Mouse (Mus musculus) lung, adult 2 months (tissue): ENCODE data around the gene Dclk1. TPM values are rescaled to one million over a fixed set of nuclear protein-coding genes. Genes with fewer than 3 reads are reported as not detected.

Experiments
- DNase-seq: peaks from one replicate; pipeline ENCODE4 v3.0.0; 2022
- H3K4me1 ChIP-seq: fragments of 200-500 bp; 2 replicates; pipeline ENCODE4 v1.6.1; 2011; ENCODE audit warnings: low read length; ENCODE audit not compliant: control insufficient read depth, insufficient read depth
- H3K4me3 ChIP-seq: fragments of 200-500 bp; replicated peaks from 2 replicates; pipeline ENCODE3; 2011; ENCODE audit warnings: low read depth, mild to moderate bottlenecking, control low read depth, low read length; ENCODE audit errors: extremely low read depth
- CTCF ChIP-seq: fragments of 200-500 bp; IDR thresholded peaks from 2 replicates; pipeline ENCODE4 v1.5.1; 2011; ENCODE audit warnings: mild to moderate bottlenecking, low read length, control low read depth; ENCODE audit not compliant: insufficient read depth
- POLR2A ChIP-seq: fragments of 200-500 bp; IDR thresholded peaks from 2 replicates; pipeline ENCODE4 v1.6.1; 2011; ENCODE audit warnings: low read depth, mild to moderate bottlenecking, control low read depth, low read length, borderline replicate concordance; ENCODE audit errors: extremely low read depth
- WGBS: fragments of 180-500 bp; shearing (Covaris S2); methylation state at CpG from one replicate; pipeline ENCODE4 v1.1.7; 2018; 5-methylcytosine and 5-hydroxymethylcytosine counted together
- polyA plus RNA-seq: library from polyadenylated mRNA; depleted of rRNA; stranded (reverse); fragments of >200 nt; gene quantifications from 2 replicates; pipeline ENCODE4 v1.2.3, GENCODE M21; 2012

Dclk1 gene
- polyA plus RNA-seq, 1 experiment = 1.9 TPM

DNA sequence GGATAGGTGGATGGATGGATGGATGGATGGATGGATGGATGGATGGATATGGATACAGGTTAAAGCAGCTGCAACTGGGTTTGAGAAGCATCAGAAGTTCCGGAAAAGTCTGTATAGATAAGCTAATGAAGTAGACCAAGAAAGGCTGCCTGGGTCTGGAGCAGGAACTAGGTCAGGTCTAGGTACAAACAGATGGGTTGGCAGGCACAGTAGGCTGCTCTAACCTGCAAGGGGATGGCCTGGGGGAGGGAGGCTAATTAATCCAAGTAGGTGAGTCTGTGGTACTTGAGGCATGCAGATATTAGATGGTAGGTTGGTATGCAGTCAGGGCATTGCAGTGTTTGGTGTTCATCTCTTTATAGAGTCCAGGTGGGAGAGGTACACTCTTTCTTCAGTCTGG, 299.6 kb downstream of the Dclk1 start:
- Histone ChIP-seq H3K4me1 (no peaks in the 10 kb centered on the region), H3K4me3 (no peak overlapping the region)
- 89% methylated on average over 1 of the region's 1 CpGs for WGBS
- no peak for DNase-seq
- TF ChIP-seq POLR2A = no peak
- no peak for TF ChIP-seq CTCF

DNA sequence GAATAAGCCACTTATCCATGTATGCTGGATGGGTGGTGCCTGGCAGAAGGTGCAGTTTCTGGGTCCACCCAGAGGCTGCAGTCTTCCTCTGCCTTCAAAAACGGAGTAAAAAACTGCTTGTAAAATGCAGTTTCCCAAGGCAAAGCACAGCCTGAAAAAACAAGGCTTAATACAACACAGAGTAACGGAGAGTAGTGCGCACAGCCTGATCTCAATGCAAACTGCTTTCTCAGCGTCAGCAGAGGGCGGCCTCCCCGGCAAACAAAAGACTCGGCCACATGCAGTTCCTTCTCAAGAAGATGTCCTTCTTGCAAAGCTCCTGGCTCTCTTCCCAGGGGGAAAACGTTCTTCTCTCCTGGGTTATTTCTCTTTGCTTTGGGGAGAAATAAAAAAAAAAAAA, 300.1 kb downstream of the Dclk1 start:
- no peak overlapping the region for H3K4me3 ChIP-seq
- 16% methylated on average over 8 of the region's 8 CpGs for WGBS
- DNase-seq = no peak
- H3K4me1 ChIP-seq = no peaks in the 10 kb centered on the region
- TF ChIP-seq POLR2A = no peak
- TF ChIP-seq CTCF = 0 out of 2 replicates have a peak, but pooled peaks have one; percentile 12

DNA sequence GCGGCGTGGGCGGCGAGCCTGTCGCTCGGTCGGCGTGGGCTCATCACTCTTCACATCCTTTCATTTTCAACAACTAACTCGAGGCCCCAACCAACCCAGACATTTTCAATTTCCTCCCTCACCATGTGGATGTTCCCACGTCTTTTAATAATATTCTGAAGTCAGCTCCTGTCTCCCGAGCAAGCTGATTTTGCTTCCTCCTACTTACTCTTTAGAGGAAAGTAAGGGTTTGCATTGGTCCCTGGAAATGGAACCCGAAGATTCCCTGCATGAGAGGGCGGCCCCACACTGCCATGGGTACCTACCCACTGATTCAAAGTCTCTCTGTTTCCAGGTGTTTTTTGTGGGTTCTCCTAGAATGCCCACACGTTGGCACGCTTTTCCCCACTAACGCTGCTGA, 300.8 kb downstream of the Dclk1 start:
- Histone ChIP-seq H3K4me3 (no peak overlapping the region), H3K4me1 (no peaks in the 10 kb centered on the region)
- 63% methylated on average over 16 of the region's 16 CpGs for WGBS
- no peak for DNase-seq
- no peak for TF ChIP-seq POLR2A
- TF ChIP-seq CTCF = no peak

DNA sequence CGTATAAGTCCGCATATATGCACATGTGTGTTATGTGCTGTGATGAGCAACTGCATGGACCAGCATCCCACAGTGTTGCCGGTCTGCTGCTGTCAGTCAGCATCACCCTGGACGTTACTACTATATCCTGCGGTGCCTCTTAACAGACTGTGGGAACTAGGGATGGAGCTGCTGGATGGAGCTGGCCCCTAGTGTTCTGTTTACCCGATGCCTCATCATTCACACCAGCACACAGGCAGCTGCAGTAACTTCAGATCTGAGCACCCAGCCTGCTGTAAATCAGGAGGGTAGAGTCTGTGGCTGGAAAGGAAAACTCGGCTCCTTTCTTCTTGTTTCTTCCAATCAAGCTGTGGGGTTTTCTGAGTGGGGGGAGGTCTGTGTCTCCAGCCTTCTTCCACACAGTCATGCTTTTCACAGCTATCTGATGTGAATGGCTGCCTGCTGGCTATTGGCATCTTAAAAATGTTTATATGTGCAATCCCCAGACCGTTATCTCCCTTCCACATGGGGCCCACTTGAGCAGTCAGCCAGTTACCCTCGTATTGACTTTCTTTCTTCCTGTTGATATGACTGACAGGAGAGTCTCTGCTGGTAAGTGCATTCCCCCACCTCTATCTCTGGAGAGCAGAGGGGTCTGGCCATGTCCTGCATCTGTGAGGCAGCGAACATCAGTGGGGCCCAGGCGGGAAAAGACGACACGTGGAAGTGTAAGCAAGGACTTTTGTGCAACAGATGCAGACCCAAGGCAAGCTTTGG, 301.9 kb downstream of the Dclk1 start:
- H3K4me3 ChIP-seq = no peak overlapping the region
- DNase-seq = no peak
- WGBS = 52% methylated on average over 13 of the region's 13 CpGs
- H3K4me1 ChIP-seq = no peaks in the 10 kb centered on the region
- TF ChIP-seq CTCF (no peak), POLR2A (no peak)

DNA sequence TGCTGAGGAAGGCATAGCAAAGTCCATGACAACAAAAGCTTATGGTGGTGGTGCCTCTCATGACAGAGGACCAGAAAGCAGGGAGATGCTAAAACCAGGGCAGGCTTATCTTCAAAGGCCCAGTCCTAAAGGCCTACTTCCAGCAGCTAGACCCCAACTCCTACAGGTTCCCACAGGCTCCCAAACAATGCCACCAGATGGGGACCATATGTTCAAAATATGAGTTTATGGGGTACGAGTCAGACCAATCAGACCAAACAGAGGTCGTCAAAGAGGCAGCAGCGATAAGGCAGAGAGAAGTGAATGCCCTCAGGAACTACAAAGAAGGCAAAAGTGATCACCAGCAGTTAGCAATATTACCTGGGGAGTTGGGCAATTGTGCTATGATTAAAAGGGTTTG, 303.1 kb downstream of the Dclk1 start:
- Histone ChIP-seq H3K4me1 (no peaks in the 10 kb centered on the region), H3K4me3 (no peak overlapping the region)
- WGBS = 97% methylated on average over 3 of the region's 3 CpGs
- TF ChIP-seq CTCF (no peak), POLR2A (no peak)
- DNase-seq = no peak

DNA sequence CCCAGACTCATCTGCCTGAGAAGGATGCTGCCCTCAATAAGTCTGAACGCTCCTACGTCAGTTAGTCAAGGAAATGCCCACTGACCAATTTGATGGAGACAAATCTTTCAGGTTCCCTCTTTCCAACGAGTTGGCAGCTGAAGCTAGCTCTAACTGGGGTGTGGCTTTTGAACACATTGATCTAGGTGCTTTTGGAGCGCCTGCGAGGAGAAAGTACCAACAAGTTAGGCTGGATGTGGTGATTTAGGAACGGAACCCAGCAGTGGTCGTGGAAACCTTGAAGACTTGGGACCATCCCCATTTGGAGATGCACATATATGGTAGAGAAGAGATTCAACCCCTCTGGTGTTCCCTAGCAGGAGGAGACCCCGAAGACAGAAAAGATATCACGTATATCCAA, 303.8 kb downstream of the Dclk1 start:
- no peaks in the 10 kb centered on the region for H3K4me1 ChIP-seq
- TF ChIP-seq POLR2A (no peak), CTCF (no peak)
- no peak for DNase-seq
- WGBS = 89% methylated on average over 9 of the region's 9 CpGs
- H3K4me3 ChIP-seq = no peak overlapping the region

DNA sequence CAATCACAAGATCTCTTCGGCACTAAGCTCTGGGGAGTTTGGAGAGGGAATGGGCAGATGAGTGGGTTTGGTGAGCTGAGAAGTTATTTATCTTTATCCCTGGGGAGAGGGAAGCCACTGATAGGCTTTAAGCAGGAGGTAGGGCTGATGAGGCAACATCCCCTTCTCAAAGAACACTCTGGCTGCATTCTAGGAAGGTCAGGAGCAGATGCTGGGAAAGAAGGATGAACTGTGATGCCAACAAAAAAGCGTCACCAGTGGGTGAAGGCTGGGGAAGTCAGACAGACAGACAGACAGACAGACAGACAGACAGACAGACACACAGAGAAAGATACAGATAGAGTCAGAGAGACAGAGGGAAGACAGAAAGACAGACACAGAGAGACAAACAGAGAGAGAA, 304.9 kb downstream of the Dclk1 start:
- 58% methylated on average over 2 of the region's 2 CpGs for WGBS
- TF ChIP-seq POLR2A (no peak), CTCF (no peak)

DNA sequence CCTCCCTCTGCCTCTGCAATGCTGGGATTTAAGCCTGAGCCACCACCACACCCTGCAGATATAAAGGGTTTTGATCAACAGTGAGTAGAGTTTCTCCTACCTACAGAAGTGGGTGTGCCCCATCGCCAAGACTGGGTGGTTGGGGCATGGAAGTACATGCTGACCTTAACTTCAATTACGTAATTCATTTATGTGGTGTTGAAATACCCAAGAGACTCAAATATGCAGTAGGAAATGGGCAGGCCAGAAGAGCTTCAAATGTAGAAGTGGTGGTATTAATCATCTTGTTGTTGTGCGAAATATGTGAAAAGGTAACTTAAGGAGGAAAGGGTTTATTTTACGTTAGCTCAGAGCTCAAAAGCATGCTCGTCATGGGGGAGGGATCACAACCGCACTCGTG, 307.2 kb downstream of the Dclk1 start:
- Histone ChIP-seq H3K4me1 (no peaks in the 10 kb centered on the region), H3K4me3 (no peak overlapping the region)
- TF ChIP-seq CTCF = no peak
- 61% methylated on average over 7 of the region's 7 CpGs for WGBS
- no peak for DNase-seq

More for the DNA sequence above, 304.9 kb downstream of the Dclk1 start:
- no peak overlapping the region for H3K4me3 ChIP-seq
- DNase-seq = no peak
- no peaks in the 10 kb centered on the region for H3K4me1 ChIP-seq

DNA sequence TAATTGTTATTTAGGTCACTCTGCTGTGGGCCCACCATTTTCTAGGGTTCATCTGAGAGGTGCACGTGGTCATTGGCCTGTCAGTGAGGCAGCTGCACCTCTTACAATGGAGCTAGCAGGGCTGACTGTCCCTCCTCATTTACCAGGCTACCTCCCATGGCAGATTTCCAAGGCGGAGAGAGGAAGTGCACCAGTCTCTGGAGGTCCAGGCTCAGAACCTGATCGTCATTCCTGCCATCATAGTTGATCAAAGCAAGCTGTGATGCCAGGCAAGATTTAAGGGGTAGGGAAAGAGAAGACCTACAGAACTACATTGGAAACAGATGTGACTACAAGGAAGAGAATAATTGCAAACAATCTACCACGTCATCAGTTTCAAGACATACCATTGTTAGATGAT, 308.8 kb downstream of the Dclk1 start:
- 64% methylated on average over 4 of the region's 4 CpGs for WGBS
- DNase-seq = no peak
- H3K4me3 ChIP-seq = no peak overlapping the region
- no peaks in the 10 kb centered on the region for H3K4me1 ChIP-seq
- TF ChIP-seq POLR2A = no peak
- no peak for TF ChIP-seq CTCF

DNA sequence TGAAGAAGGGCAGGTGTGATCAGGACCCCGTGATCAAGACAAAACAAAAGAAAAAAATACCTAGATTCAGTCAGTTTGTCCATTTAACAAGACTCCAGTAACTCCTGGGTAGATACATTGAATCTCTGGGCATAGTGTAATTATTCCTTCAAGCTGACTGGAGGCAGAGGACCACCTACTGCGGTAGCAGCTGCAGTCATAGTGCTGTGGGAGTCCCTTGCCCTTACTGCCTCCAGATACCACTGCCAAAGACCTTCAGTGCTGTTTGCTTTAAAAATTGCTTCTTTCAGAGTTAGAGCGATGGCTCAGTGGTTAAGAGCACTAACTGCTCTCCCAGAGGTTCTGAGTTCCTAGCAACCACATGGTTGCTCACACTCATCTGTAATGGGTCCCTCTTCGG, 309.7 kb downstream of the Dclk1 start:
- TF ChIP-seq CTCF (no peak), POLR2A (no peak)
- H3K4me3 ChIP-seq = no peak overlapping the region
- WGBS = 84% methylated on average over 4 of the region's 4 CpGs
- no peaks in the 10 kb centered on the region for H3K4me1 ChIP-seq
- DNase-seq = no peak
